Mouse (Mus musculus) adrenal gland, postnatal 36 days (tissue): ENCODE measurements at regions not wholly inside any gene's neighbourhood (a gene's known extent, or its start where the extent isn't known, plus 50 kb on each side); places are given as distances from the start of the nearest gene placed in this dataset.

Experiments used
- DNase-seq, 2 experiments: peaks; one replicate each; pipeline ENCODE4 v3.0.0; 2021; ENCODE audit warnings: mixed read lengths in 1 of 2

DNA sequence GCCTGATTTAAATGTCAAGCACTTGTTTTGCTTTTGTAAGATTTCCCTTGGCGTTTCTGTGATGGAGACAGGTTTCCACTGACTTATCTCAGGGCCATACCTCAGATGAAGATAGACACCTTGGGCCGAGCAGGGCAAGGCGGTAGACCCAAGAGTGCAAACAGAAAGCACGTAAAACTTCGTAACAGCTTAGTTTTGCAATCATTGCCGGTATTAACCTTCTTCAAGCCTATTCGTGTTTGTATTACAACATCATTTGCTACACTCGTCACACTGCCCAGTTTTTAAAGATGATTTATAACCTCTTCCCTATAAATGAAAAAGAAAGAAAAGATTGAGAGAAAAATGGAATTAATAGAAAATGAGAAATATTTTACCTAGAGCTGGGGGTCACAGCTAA, 56.6 kb upstream of the Ank start:
- DNase-seq, result no peak

DNA sequence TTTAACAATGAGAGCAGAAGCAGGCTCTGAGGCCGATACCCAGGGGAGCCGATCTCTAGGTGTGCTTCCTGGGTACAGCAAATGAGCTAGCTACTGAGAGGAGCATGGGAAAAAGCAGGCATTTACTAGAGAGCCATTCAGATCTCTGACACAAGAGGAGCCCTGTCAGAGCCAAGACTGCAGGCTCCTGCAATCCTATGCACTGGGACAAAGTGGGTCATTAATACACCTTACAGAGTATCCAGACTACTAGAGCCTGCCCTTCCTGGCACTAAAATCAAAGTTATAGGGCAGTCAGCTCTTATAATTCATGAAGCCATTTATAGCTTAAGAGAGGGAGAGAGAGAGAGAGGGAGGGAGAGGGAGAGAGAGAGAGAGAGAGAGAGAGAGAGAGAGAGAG, 54.2 kb upstream of the Ank start:
- no peak for DNase-seq

DNA sequence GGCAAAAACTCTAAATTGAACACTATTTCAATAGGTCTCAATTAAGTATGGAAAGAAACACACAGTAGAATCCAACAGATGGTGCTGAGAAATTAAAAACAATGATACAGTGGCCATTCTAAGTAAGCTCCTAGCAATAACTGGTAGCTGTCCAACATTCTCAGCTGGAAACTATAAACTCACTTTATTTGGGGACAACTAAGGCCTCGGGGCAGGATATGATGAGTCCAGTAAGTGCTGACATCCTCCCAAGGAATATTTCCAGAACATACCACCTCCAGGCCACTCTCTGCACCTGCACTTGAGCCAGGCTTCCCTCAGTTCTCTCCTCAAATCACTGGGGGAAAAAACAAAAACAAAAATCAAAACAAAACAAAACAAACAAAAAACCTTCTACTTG, 53.7 kb upstream of the Ank start:
- DNase-seq, result no peak

DNA sequence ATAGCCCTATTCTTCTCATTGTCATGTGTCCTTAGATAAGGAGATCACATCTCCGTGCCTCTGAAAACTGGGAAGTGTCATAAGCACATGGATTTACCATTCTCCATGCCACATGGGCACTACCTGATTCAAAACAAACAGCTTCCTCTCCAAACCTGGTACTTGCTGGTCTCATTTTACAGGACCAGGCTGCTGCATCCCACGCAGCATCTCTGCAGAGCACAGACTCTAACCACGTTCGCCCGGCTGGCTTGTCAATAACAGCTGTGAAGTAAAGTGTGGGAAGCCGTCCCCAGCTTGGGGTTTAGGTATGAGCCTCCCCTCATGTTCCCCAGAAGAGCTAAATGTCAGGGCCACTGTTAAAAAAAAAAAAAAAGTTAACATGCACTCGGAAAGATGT, 53.0 kb upstream of the Ank start:
- no peak for DNase-seq

DNA sequence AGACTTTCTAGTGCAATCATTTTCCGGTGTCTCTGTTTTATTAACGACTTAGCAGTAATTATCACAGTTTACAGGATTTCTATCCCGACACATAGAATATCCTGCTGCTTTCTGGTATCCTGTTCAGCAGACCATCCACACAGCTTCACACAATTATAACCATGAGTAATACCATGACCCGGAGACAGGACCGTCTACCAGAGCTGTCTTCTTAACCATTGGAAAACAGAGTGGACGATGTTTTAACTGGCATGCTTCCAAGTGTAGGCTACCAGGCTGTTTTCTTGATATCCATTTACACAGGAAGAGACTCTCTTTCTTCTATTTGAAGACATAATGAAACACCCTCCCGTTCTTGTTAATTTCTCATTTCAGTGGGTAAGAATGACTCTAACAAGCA, 51.7 kb upstream of the Ank start:
- no peak for DNase-seq
